ENCODE assay signal across 12 mouse cellular contexts in the genomic region with DNA sequence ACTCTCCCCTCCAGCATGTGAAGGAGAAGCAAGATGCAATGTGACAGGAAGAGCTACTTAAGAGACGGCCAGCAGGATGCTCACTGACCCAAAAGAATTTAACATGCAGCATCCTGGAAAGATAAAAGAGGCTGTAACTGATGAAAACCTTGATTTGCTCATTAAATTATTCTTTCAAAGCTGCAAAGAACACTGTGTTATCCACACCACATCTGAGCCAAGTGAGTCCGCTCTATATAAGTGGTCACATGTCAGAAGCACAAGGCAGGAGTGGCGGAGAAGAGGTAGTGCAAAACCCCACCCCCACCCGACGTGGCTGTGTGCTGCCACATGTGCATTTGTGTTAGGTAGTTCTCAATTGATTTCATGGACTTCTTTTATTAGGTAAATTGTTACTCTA.
"Had no signal": no experiment of that assay in that cellular context is flagged by ENCODE, and none has a peak within 500 bp of the region (broad histone marks: within the 10 kb centered on the region; RNA-seq: fewer than 3 reads in every experiment).

No protein-coding gene starts in this region.

- H3K4me3 ChIP-seq: limb, embryonic 13.5 days had no signal

- ATAC-seq: inflammation-experienced regulatory T-cells, adult 6 months; intestine, postnatal 0 days had no signal

- H3K4me2 ChIP-seq: limb, embryonic 13.5 days had no signal

- H3K9ac ChIP-seq: limb, embryonic 13.5 days; liver, embryonic 14.5 days had no signal

- H3K27ac ChIP-seq: limb, embryonic 13.5 days; liver, embryonic 14.5 days had no signal

- H3K27me3 ChIP-seq: limb, embryonic 13.5 days had no signal

- H3K36me3 ChIP-seq: limb, embryonic 13.5 days had no signal

- DNase-seq: kidney, adult 8-10 months; kidney, postnatal 25 days; left cerebral cortex, postnatal 4 days; lung, adult 18-20 months; lung, postnatal 36 days; spleen, adult 18-20 months; thymus, adult 18-20 months; thymus, postnatal 14 days had no signal

- H3K9me3 ChIP-seq: limb, embryonic 13.5 days had no signal
